Mouse (Mus musculus): ENCODE data around the gene Rfc2. TPM values are rescaled to one million over a fixed set of nuclear protein-coding genes. Genes with fewer than 3 reads are reported as not detected.

Gene Rfc2
- total and polyA plus RNA-seq, 3 experiments, result 222 to 283 (median 237) TPM

DNA sequence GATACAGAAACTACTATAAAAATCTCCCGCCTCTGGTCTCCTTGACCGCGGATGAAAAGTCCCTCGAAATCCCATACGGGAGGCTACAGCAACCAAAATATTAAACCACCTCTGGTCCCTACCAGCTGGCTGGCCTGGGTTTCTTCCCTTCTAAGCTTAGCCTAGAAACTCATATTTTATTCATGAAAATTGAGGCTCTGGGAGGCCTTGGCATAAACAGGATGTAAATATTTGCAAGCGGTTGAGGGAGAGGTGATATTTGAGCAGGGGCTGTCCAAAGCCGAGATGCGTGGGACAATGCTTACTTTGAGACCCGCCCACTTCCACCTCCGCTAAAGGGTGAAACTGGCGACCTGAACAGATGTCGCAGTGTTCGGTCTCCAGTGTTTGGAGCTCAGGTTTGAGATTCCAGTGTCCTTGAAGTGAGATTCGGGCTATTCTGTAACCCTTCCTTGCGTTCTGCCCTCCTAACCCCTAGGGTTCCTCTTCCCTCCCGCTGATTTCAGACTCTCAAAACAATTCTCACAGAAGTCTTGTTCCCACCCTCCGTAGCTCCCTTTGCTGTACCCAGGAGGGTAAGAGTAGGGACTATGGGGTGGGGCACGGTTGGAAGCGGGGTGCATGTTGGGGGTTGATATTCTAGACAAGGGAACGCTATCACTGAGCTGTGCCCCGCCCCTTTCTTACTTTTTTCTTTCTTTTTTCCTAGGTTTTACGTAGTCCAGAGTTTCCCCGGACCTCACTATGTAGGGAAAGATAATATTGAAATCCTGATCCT, 9.2 kb upstream of the Rfc2 start (continued):
- peak; percentile 35; the same call in 1 of the 2 replicates for TF ChIP-seq JUND (conservative IDR thresholded peaks at IDR 0.05; ENCODE audit: low read depth, low read length)
- TF ChIP-seq SMC3 (IDR thresholded peaks at IDR 0.05; ENCODE audit: low read depth, low read length), result no peak; the same call in 1 of the 2 replicates
- no peak for TF ChIP-seq ZMIZ1 (IDR thresholded peaks at IDR 0.05; ENCODE audit: low read depth, low read length)
- TF ChIP-seq PAX5 (IDR thresholded peaks at IDR 0.05; ENCODE audit: low read length), result no peak
- TF ChIP-seq SIN3A (IDR thresholded peaks at IDR 0.05; ENCODE audit: low read length), result peak; percentile 98
- peak; percentile 49; the same call in 1 of the 2 replicates for TF ChIP-seq TBP (conservative IDR thresholded peaks at IDR 0.05; ENCODE audit: low read depth, low read length)
- TF ChIP-seq MYC (IDR thresholded peaks at IDR 0.05; ENCODE audit: low read depth, low read length), result peak; percentile 46
- peak; percentile 62; the same call in 1 of the 2 replicates for TF ChIP-seq ELF1 (IDR thresholded peaks at IDR 0.05; ENCODE audit: low read depth, low read length)

DNA sequence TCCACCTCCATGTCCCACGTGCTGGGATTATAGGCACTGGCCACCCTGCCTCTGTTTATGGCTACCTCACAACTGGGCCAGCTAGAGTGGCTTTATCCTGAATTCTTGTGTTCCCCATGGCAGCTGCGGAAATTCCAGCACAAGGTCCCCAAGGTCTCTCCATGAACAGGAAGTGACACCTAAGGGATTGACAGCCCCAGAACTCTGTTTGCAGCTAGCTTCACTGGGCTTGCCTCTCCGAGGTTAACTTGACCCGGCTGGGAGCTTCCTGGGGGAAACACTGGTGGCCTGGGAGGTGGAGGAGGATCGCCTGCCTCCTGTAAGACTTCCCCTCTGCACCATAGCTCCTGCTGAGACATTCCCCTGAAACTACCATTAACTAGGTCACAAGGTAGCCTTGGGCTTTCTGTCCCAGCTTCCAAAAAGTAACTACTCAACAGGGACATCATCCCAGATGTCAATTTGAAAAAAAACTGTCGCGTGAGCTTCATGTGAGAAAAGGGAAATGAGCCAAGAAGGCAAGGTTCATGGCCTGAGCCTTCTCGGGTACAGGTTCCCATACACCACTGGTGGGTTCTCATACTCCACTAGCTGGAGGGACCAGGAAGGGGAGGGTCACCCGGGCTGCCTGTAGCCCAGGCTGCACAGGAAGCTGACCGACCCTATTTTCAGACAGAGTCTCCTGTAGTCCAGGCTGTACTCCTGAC, 8.5 kb upstream of the Rfc2 start:
- TF ChIP-seq BHLHE40 (IDR thresholded peaks at IDR 0.05; ENCODE audit: low read depth, low read length) (peak; percentile 85), MYC (IDR thresholded peaks at IDR 0.05; ENCODE audit: low read depth, low read length) (no peak), JUN (IDR thresholded peaks at IDR 0.05; ENCODE audit: insufficient read depth, low read depth, low read length) (no peak), KAT2A (IDR thresholded peaks at IDR 0.05; ENCODE audit: insufficient replicate concordance, low read length) (no peak), IRF4 (IDR thresholded peaks at IDR 0.05; ENCODE audit: low read depth, low read length) (0 out of 2 replicates have a peak, but pooled peaks have one; percentile 23), MEF2A (IDR thresholded peaks at IDR 0.05; ENCODE audit: borderline replicate concordance, low read depth, low read length) (no peak), MXI1 (IDR thresholded peaks at IDR 0.05; ENCODE audit: low read depth, low read length) (no peak), SMC3 (IDR thresholded peaks at IDR 0.05; ENCODE audit: low read depth, low read length) (no peak), MAZ (IDR thresholded peaks at IDR 0.05; ENCODE audit: low read depth, low read length) (no peak), E2F4 (IDR thresholded peaks at IDR 0.05; ENCODE audit: insufficient replicate concordance, low read depth, low read length) (no peak), MAFK (IDR thresholded peaks at IDR 0.05; ENCODE audit: insufficient replicate concordance, low read length) (no peak), USF2 (conservative IDR thresholded peaks at IDR 0.05; ENCODE audit: low read depth, low read length) (no peak), ZC3H11A (IDR thresholded peaks at IDR 0.05; ENCODE audit: low read depth, low read length) (no peak), PAX5 (IDR thresholded peaks at IDR 0.05; ENCODE audit: low read length) (no peak), CHD1 (IDR thresholded peaks at IDR 0.05; ENCODE audit: low read depth, low read length) (no peak), ELF1 (IDR thresholded peaks at IDR 0.05; ENCODE audit: low read depth, low read length) (0 out of 2 replicates have a peak, but pooled peaks have one; percentile 17), ZNF384 (IDR thresholded peaks at IDR 0.05; ENCODE audit: low read depth, low read length) (peak; percentile 49; the same call in 1 of the 2 replicates)
- peak overlapping the region in 2 of 3 experiments; percentile 13 to 46 for H3K4me3 ChIP-seq (replicated peaks in 1 of 3; ENCODE audit: low read depth in 2 of 3, low read length in 2 of 3, poor library complexity in 1 of 3)
- DNase-seq (ENCODE audit: extremely low read depth), result no peak
- in situ Hi-C loops (cut with MboI; ENCODE audit: low pct_ligation_motif_present, low pct_unique_long_range_greater_than_20kb, low sequenced_read_pairs) (no loop called here), dilution Hi-C loops (cut with MboI; ENCODE audit: extremely low pct_ligation_motif_present, extremely low pct_unique_long_range_greater_than_20kb, low sequenced_read_pairs) (no loop called here)
- no peaks in the 10 kb centered on the region for H3K36me3 ChIP-seq (replicated peaks in 1 of 2; ENCODE audit: control insufficient read depth in 1 of 2, insufficient read depth in 1 of 2, low read length in 1 of 2)
- H3K9me3 ChIP-seq (replicated peaks; ENCODE audit: low read length), result peaks cover 3% of the 10 kb centered on the region
- H3K4me1 ChIP-seq (ENCODE audit: control insufficient read depth in 1 of 2, insufficient read depth in 2 of 2), result peaks cover 8 to 52% of the 10 kb centered on the region in 2 experiments
- peak overlapping the region; percentile 73; the same call in 1 of the 2 replicates for H3K4me2 ChIP-seq (ENCODE audit: insufficient read depth, low read depth, poor library complexity, severe bottlenecking)
- H3K79me2 ChIP-seq (replicated peaks; ENCODE audit: control insufficient read depth, extremely low read depth, insufficient read depth, poor library complexity, severe bottlenecking), result no peaks in the 10 kb centered on the region
- no peaks in the 10 kb centered on the region for H3K27me3 ChIP-seq (replicated peaks)
- peak overlapping the region; percentile 52; the same call in 1 of the 2 replicates for H3K9ac ChIP-seq (ENCODE audit: insufficient read depth, low read depth)
- no peak overlapping the region for H3K27ac ChIP-seq (ENCODE audit: insufficient read depth, low read depth)
